Mouse (Mus musculus) thymus, postnatal 4 days (tissue): ENCODE data around the gene Slc38a2.

Source experiments
- DNase-seq: peaks from one replicate; pipeline ENCODE4 v3.0.0; 2021

Gene Slc38a2

DNA sequence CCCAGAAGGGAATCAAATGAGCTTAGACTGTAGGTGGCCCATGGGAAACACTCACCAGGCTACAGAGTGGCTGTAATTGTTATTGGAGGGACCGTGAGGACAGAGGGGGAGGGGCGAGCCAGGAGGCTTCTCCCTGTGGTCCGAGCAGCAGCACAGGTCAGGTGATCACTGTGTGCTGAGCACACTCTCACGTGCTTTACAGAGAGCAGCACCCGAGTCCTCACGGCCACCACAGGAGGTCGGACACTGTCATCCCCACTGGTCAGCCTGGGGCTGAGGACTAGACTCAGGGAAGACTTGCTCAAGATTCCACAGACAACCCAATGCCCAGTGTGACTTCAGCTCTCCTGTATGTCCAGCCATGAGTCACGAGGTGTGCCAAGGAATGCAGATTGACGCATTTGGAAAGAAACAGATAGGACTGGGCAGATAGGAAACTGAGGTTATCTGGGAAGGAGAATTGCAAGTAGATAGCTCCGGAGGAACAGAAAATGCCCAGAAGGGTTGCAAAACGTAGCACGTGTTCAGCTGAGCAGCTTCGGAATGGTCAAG lies 38.9 kb downstream of the Slc38a2 start:
- no peak for DNase-seq

GRCm38 (mm10) chr15:96658275-96658602 lies 41.3 kb downstream of the Slc38a2 start:
- DNase-seq = no peak

DNA sequence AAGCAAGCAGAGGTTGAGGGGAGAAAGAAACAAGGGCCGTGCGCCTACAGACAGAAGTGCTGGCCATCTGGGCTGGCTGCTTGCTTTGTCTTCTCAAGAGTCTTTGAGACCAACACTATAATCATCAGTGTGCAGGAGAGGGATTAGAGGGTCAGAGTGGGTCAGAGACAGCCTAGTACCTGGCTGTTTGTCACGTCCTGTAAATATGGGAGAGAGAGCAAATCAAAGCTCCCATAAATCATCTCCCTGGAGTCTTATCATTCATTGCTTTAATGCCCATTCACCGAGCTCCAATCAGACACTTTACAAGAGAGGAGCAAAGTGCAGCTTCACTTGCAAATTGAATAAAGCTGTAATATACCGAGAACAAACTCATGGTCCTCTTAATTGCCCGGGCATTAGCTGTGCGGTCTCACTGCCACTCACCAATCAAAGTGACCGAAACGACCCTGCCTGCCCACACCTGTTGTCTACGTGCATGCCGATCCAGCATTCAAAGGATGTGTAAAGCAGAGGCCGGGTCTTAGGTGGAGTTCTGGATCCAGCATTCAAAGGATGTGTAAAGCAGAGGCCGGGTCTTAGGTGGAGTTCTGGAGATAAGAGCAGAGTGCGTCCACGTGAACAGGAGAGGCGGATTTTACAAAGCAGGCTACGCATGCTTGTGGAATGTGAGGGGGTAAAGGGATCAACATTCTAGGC lies 41.8 kb downstream of the Slc38a2 start:
- DNase-seq = no peak

- DNase-seq = peak; percentile 70
These were observed 44.0 kb downstream of the Slc38a2 start for GRCm38 (mm10) chr15:96655514-96655913.

DNA sequence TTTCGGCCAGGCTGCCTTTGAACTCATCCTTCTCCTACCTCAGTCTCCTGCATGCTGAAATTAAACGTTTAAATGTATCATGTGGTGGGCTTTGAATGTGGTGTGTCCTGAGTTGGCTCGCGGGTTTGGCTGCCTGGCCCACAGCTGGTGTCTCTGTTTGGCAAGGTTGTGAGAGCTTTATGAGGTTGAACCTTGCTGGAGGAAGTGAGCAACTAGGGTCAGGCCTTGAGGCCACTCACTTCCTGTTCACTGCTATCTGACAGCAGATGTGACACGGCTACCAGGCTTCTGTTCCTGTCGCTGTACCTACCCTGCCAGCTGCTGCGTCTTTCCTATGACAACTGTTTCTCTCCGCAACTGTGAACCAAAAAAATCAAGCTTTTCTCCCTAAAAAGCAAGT lies 44.8 kb downstream of the Slc38a2 start:
- DNase-seq = peak; percentile 72

DNA sequence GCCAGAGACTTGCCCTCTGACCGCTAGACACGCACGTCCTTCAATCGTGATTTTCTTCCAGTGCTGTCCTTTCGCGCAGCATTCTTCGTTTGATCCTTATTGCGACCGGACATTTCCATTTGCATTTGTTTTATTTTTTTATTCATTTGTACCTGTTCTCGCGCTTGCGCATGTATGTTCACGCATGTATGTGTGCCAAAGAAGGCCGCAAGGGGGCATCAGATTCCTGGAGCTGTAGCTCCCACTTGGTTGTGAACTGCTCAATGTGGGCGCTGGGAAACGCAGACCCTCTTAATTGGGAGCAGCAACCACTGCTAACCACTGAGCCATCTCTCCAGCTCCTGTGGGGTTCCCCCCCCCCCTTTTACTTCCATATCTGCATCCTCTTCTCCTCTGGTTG lies 46.5 kb downstream of the Slc38a2 start:
- no peak for DNase-seq

- DNase-seq = no peak
These were observed 47.0 kb downstream of the Slc38a2 start for GRCm38 (mm10) chr15:96652531-96652930.

GRCm38 (mm10) chr15:96647376-96647775 lies 52.2 kb downstream of the Slc38a2 start:
- no peak for DNase-seq

DNA sequence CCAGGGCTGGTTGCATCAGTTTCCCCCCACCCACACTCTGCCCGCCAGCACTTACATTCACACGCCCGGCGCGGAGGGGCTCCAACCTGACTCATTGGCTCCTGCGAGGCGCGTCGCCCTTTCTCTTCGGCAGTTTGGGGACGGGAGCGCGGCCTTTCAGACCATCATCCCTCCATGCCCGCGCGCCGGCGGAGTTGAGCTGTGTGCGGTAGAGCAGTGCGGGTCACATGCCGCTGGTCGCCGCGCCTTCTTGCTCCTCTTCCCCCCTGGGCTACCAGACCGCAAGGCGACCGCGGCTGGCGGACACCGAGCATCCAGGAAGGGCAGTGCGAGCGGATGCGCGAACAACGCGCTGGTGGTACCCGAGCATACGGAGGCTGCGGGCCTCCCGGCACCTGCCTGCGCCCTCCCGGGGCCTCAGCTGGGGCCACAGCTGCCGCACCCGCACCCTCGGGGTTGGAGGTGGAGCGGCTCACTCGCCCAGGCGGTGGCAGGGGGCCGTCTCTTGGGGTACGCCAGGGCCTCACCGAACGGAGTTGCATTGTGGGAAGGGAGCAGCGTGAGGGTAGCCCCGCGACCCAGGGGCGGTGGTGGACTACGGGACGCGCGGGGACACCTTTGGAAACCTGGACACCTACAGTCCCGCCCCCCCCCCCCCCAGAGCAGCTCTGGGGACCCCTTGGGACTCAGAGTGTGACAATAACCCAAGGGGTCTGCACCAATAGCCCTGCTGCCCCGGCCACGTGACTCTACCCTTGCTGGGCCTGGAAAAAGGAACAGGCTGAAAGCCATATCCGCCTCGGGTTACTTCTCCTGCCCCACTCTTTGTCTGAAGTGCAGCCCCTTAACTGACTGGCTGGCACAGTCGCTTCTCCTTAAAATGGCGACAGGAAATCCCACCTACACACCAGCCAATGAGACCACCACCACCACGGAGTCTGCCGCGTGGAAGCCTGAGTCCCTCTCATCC lies 56.8 kb downstream of the Slc38a2 start, which contains the start of gene Slc38a1:
Gene Slc38a1 (minus strand): TSS at position 478 of the 970 bp plus-strand sequence.
- peak; percentile 87 for DNase-seq

GRCm38 (mm10) chr15:96641821-96642435 lies 57.6 kb downstream of the Slc38a2 start:
- DNase-seq = peak; percentile 67

DNA sequence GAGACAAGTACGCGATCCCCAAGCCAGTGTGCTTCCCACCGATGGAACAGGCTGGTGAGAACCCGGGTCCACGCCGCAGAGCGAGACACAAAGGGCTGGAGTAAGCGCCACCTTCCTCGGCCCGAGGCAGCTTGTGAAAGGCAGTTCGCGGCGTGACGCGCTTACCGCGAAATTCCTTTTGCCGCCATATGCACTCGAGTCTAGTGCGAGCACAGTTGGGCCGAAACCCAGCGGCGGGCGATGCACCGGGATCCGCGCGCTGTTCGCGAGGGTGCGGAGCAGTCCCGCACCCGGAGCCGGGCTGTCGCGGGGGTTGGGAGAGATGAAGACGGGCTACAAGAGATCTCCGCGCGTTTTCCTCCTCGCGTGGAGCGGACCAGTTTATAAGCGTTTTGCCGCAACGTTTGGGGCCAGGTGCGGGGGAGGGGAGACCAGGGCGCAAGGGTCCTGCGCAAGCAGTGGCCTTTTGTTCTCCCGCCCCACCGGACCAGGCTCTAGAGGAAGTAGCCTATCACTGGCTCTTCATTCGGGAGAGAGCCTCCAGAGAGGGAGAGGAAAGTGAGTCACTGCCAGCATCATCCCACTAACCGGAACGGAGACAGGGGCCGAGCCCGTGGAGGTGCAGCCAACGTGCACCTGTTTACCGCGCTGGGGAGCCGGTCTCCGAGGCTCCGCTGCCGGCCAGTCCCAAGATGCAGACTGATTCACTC lies 58.3 kb downstream of the Slc38a2 start:
- peak; percentile 77 for DNase-seq

GRCm38 (mm10) chr15:96640291-96640985 lies 59.1 kb downstream of the Slc38a2 start:
- DNase-seq = peak; percentile 63

DNA sequence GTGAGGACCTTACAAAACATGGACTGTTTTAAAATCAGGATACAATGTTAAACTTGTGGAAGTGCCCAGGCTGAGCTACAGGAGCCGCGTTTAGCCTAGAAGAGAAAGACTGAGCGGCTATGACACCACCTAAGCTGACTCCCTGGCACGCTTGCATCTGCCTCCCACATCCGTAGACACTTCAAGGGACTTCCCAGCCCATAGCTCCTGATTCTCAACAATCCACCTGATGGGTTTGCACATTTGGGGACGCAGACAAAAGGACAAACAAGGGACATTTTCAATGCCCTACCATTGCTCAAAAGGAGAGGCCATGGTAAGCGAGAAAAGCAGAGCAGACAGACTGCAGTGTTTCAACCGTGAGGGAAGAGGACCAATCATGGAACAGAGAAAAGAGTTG lies 59.9 kb downstream of the Slc38a2 start:
- no peak for DNase-seq

GRCm38 (mm10) chr15:96638656-96639055 lies 60.9 kb downstream of the Slc38a2 start:
- no peak for DNase-seq

- peak; percentile 65 for DNase-seq
These were observed 61.4 kb downstream of the Slc38a2 start for GRCm38 (mm10) chr15:96638173-96638572.
